Mouse (Mus musculus) forebrain, embryonic 15.5 days (tissue): ENCODE measurements around the gene Bicd2. TPM values are rescaled to one million over a fixed set of nuclear protein-coding genes. Genes with fewer than 3 reads are reported as not detected.

Source experiments
- ATAC-seq: fragments of 200-750 bp; cut with Nextera tagmentation; replicated peaks from 2 replicates; pipeline ENCODE4 v1.8.0; 2017; ENCODE audit warnings: mild to moderate bottlenecking, moderate TSS enrichment, moderate library complexity
- H3K27ac ChIP-seq: fragments of 300-500 bp; sonication (generic); replicated peaks from 2 replicates; pipeline ENCODE4 v1.5.1; 2015; ENCODE audit warnings: mild to moderate bottlenecking, inconsistent platforms
- H3K27me3 ChIP-seq: fragments of 300-500 bp; sonication (generic); 2 replicates; pipeline ENCODE4 v1.6.1; 2015; ENCODE audit warnings: inconsistent platforms
- H3K36me3 ChIP-seq: fragments of 300-500 bp; sonication (generic); 2 replicates; pipeline ENCODE4 v1.6.1; 2015; ENCODE audit warnings: mild to moderate bottlenecking, inconsistent platforms
- H3K4me1 ChIP-seq: fragments of 300-500 bp; sonication (generic); 2 replicates; pipeline ENCODE4 v1.6.1; 2015; ENCODE audit warnings: inconsistent platforms
- H3K4me2 ChIP-seq: fragments of 300-500 bp; sonication (generic); replicated peaks from 2 replicates; pipeline ENCODE4 v1.6.1; 2015; ENCODE audit warnings: mild to moderate bottlenecking, inconsistent platforms
- H3K4me3 ChIP-seq: fragments of 300-500 bp; sonication (generic); 2 replicates; pipeline ENCODE4 v1.5.1; 2015; ENCODE audit warnings: mild to moderate bottlenecking, inconsistent platforms
- H3K9ac ChIP-seq: fragments of 300-500 bp; sonication (generic); replicated peaks from 2 replicates; pipeline ENCODE4 v1.6.1; 2015; ENCODE audit warnings: mild to moderate bottlenecking, inconsistent platforms
- H3K9me3 ChIP-seq: fragments of 300-500 bp; sonication (generic); 2 replicates; pipeline ENCODE4 v1.6.1; 2016; ENCODE audit warnings: inconsistent platforms
- WGBS: fragments of 180-500 bp; shearing (Covaris S2); methylation state at CpG from one replicate; pipeline ENCODE4 v1.1.7; 2015; ENCODE audit warnings: mixed read lengths; 5-methylcytosine and 5-hydroxymethylcytosine counted together
- polyA plus RNA-seq: library from polyadenylated mRNA; unstranded; fragments of >200 nt; fragmentation: Nextera tagmentation; extraction: Ambion mirVana; gene quantifications from 2 replicates; pipeline ENCODE4 v1.2.1, GENCODE M21; 2015

Gene Bicd2
- polyA plus RNA-seq, 1 experiment from 2014 or later = 27.1 TPM

DNA sequence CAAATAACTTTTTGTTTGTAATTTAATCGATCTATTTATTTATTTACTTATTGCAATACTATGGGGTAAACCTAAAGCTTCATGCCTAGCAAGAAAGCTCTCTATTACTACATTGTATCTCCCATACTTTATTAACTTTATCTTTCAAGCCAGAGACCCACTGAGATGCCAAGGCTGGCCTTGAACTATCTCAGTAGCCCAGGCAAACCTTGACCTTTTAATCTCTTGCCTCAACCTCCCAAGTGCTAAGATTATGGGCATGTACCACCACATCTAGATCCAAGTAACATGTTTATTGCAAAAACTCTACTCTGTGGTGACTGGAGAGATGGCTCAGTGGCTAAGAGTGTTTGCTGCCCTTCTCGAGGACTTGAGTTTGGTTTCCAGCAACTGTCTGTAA is 8.1 kb upstream of the Bicd2 start:
- H3K9me3 ChIP-seq = no peaks in the 10 kb centered on the region
- no peak overlapping the region for H3K9ac ChIP-seq
- no peak overlapping the region for H3K4me2 ChIP-seq
- ATAC-seq = no peak
- no peak overlapping the region for H3K4me3 ChIP-seq
- no peaks in the 10 kb centered on the region for H3K4me1 ChIP-seq
- H3K27me3 ChIP-seq = no peaks in the 10 kb centered on the region
- WGBS = 74% methylated on average over 2 of the region's 2 CpGs
- no peak overlapping the region for H3K27ac ChIP-seq
- no peaks in the 10 kb centered on the region for H3K36me3 ChIP-seq

DNA sequence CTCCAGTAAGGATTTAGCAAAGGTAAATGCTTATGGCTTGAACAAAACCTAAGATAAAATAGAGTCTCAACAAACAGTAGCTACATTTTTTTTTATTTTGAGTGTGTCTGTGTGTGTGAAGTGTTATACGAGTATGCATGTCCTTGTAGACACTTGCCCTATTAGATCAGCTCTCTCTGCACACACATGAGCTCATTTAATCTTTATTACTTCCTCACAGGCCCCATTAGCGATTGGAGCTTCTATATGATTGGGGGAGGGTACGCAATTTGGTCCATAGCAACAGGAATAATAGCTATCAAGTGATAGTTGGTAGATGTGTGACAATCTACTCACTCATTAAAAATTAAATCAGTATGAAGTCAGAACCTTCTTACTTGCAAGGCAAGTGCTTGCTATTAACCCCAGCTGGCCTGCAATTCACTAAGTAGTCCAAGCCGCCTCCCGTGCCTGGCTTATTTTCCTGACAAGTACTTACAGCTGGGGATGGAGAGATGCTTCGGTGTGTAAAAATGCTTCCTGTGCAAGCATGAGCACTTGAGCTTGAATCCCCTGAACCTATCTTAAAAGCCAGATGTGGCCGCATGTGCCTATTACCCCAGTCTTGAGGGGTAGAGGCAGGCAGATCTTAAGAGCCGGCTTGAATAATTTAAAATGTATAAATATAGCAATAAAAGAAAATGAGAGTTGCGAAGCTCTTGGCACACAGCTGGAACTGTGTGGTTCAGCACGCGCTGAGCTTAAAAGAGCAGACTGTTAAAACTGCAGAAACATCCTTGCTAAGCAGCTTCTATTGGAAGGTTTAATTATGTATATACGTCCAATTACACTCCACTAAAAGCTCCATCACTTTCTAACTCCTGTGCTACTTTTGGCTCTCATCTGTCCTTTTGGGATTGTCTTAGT is 6.1 kb upstream of the Bicd2 start:
- H3K4me1 ChIP-seq = peaks cover 6% of the 10 kb centered on the region
- no peaks in the 10 kb centered on the region for H3K9me3 ChIP-seq
- H3K4me3 ChIP-seq = no peak overlapping the region
- 0 out of 2 replicates have a peak overlapping the region, but pooled peaks have one; percentile 7 for H3K27ac ChIP-seq
- ATAC-seq = no peak
- 71% methylated on average over 12 of the region's 12 CpGs for WGBS
- H3K9ac ChIP-seq = no peak overlapping the region
- H3K36me3 ChIP-seq = no peaks in the 10 kb centered on the region
- no peaks in the 10 kb centered on the region for H3K27me3 ChIP-seq
- no peak overlapping the region for H3K4me2 ChIP-seq

- 83% methylated on average over 7 of the region's 7 CpGs for WGBS
- no peak for ATAC-seq
These were observed 2.4 kb upstream of the Bicd2 start for GRCm38 (mm10) chr13:49338893-49339546.

DNA sequence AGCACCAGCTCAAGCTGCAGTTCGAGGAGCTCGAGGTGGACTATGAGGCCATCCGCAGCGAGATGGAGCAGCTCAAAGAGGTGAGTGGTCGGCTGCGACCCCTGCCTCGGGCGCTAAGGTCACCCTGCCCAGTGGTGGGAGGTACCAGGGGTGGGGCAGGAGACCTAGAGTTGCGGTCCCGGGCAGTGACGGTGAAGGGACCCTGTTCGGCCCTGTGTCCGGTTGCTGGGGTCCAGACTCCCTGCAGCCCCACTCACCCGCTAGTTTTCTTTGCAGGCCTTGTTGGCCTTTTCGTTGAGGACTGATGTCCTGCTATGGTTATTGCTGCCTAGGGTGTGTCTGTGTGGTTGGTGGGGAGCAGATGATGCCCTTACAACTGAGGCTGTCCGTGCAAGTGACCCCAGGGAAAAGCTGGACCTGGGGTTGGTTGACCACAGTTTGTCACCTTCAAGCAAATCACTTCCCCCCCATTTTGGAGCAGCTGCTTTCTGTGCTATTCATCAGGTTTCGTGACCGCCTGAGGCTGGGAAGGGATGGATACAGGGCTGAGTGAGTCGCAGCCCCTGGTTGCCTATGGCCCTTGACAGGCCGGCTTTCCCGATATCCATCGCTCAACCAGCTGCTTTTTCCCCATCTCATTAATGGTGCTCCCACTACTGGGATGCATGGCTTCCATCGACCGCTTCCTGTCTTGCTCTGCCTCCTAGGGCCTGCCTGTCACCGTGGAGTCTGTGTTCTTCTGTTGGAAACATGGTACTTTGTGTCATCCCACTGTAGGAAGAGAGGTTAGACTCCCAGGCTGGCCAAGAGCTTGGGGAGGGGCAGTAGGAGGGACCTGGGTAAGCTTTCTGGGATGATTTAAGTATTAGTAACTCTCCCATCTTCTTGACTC is 692 bp downstream of the Bicd2 start:
- ATAC-seq = no peak
- Histone ChIP-seq H3K27me3 (no peaks in the 10 kb centered on the region), H3K27ac (peak overlapping the region; percentile 65; the same call in 1 of the 2 replicates), H3K9me3 (no peaks in the 10 kb centered on the region), H3K4me2 (peak overlapping the region; percentile 87), H3K36me3 (no peaks in the 10 kb centered on the region), H3K9ac (peak overlapping the region; percentile 90), H3K4me1 (peaks cover 58% of the 10 kb centered on the region), H3K4me3 (peak overlapping the region; percentile 90)
- WGBS = 8% methylated on average over 25 of the region's 25 CpGs

More at GRCm38 (mm10) chr13:49338893-49339546, 2.4 kb upstream of the Bicd2 start:
- Histone ChIP-seq H3K4me2 (no peak overlapping the region), H3K4me3 (no peak overlapping the region), H3K9ac (no peak overlapping the region), H3K4me1 (peaks cover 32% of the 10 kb centered on the region), H3K27me3 (no peaks in the 10 kb centered on the region), H3K36me3 (no peaks in the 10 kb centered on the region), H3K9me3 (no peaks in the 10 kb centered on the region), H3K27ac (no peak overlapping the region)

- H3K9ac ChIP-seq = peak overlapping the region; percentile 90
- peak overlapping the region; percentile 87 for H3K4me2 ChIP-seq
- no peak overlapping the region for H3K27ac ChIP-seq
- peaks cover 60% of the 10 kb centered on the region for H3K4me1 ChIP-seq
- H3K9me3 ChIP-seq = no peaks in the 10 kb centered on the region
- ATAC-seq = no peak
- H3K4me3 ChIP-seq = peak overlapping the region; percentile 90
- H3K27me3 ChIP-seq = no peaks in the 10 kb centered on the region
- no peaks in the 10 kb centered on the region for H3K36me3 ChIP-seq
These were observed 1.3 kb downstream of the Bicd2 start for GRCm38 (mm10) chr13:49342723-49343100.

- peaks cover 70% of the 10 kb centered on the region for H3K4me1 ChIP-seq
- no peak overlapping the region for H3K4me2 ChIP-seq
- no peaks in the 10 kb centered on the region for H3K9me3 ChIP-seq
- 87% methylated on average over 8 of the region's 8 CpGs for WGBS
- ATAC-seq = no peak
- H3K9ac ChIP-seq = no peak overlapping the region
- no peaks in the 10 kb centered on the region for H3K27me3 ChIP-seq
- H3K36me3 ChIP-seq = no peaks in the 10 kb centered on the region
- H3K4me3 ChIP-seq = no peak overlapping the region
- H3K27ac ChIP-seq = no peak overlapping the region
These were observed 3.2 kb downstream of the Bicd2 start for GRCm38 (mm10) chr13:49344567-49344966.

GRCm38 (mm10) chr13:49345476-49345875 is 4.1 kb downstream of the Bicd2 start:
- no peak overlapping the region for H3K27ac ChIP-seq
- H3K36me3 ChIP-seq = no peaks in the 10 kb centered on the region
- no peak overlapping the region for H3K4me2 ChIP-seq
- ATAC-seq = no peak
- H3K27me3 ChIP-seq = no peaks in the 10 kb centered on the region
- H3K9me3 ChIP-seq = no peaks in the 10 kb centered on the region
- peaks cover 63% of the 10 kb centered on the region for H3K4me1 ChIP-seq
- 76% methylated on average over 2 of the region's 2 CpGs for WGBS
- no peak overlapping the region for H3K9ac ChIP-seq
- no peak overlapping the region for H3K4me3 ChIP-seq

- ATAC-seq = no peak
- Histone ChIP-seq H3K9ac (no peak overlapping the region), H3K4me1 (peaks cover 61% of the 10 kb centered on the region), H3K4me2 (no peak overlapping the region), H3K27me3 (no peaks in the 10 kb centered on the region), H3K9me3 (no peaks in the 10 kb centered on the region), H3K36me3 (no peaks in the 10 kb centered on the region), H3K4me3 (no peak overlapping the region), H3K27ac (no peak overlapping the region)
- WGBS = 78% methylated on average over 2 of the region's 2 CpGs
These were observed 7.1 kb downstream of the Bicd2 start for GRCm38 (mm10) chr13:49348522-49348921.

DNA sequence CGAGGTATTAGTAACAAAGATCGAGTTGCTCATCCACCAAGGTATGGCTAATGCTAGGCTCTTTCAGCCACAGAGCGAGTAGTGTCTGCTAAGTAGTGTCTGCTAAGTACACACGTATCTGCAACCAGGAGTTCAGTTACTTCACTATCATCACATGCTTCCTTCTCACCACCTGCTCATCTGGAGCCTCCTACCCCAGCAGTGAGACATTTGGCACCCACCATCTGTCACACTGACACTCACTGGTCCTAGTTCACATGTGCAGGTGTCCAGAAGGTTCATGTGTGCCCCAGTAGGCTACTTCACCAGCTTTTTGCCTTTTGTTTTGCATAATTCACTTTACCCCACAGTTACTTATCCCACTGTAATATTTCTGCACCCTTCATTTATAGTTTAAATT is 8.0 kb downstream of the Bicd2 start:
- Histone ChIP-seq H3K27ac (no peak overlapping the region), H3K27me3 (no peaks in the 10 kb centered on the region), H3K4me3 (no peak overlapping the region), H3K9me3 (no peaks in the 10 kb centered on the region), H3K9ac (no peak overlapping the region), H3K4me2 (no peak overlapping the region), H3K4me1 (peaks cover 60% of the 10 kb centered on the region), H3K36me3 (no peaks in the 10 kb centered on the region)
- no peak for ATAC-seq
- WGBS = 91% methylated on average over 4 of the region's 4 CpGs

DNA sequence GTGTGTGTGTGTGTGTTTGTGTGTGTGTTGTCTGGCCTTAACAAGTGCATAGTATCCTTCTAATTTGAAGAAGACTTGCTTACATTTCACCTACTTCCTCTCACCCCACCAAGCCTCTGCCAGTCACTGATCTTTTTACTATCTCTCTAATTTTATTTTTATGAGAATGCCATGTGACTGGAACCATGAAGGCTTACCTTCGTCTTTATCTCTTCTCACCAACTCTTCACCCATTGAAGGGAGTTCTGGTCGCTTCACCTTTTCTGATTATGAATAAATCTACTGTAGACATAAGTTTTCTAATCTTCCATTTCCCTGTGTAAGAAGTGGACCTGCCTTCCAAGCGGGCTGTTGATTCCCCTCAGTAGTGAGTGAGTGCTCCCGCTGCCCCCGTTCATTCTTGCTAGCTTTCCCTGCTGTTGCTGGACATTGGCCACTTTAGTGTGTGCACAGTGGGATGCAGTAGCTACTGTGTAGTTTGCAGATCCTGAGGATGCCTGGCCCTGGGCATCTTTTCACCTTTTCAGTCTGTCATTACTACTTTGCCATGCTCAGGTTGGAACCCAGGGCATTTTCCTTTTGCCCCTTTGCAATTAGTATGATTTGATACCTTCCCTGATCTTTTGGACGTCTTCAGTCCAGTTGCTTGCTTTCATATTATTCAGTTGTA is 8.6 kb downstream of the Bicd2 start:
- Histone ChIP-seq H3K27ac (no peak overlapping the region), H3K4me3 (no peak overlapping the region), H3K4me1 (peaks cover 55% of the 10 kb centered on the region), H3K9me3 (no peaks in the 10 kb centered on the region), H3K27me3 (no peaks in the 10 kb centered on the region), H3K9ac (no peak overlapping the region), H3K36me3 (no peaks in the 10 kb centered on the region), H3K4me2 (no peak overlapping the region)
- WGBS = 93% methylated on average over 6 of the region's 6 CpGs
- ATAC-seq = no peak

GRCm38 (mm10) chr13:49352581-49353159 is 11.3 kb downstream of the Bicd2 start:
- H3K4me2 ChIP-seq = no peak overlapping the region

More at GRCm38 (mm10) chr13:49352581-49353159, 11.3 kb downstream of the Bicd2 start:
- Histone ChIP-seq H3K27ac (peak overlapping the region; percentile 53), H3K27me3 (no peaks in the 10 kb centered on the region), H3K9me3 (no peaks in the 10 kb centered on the region), H3K36me3 (no peaks in the 10 kb centered on the region), H3K4me1 (peaks cover 37% of the 10 kb centered on the region), H3K4me3 (no peak overlapping the region), H3K9ac (no peak overlapping the region)
- ATAC-seq = peak; percentile 65; the same call in 1 of the 2 replicates
- WGBS = 48% methylated on average over 3 of the region's 3 CpGs
